Mouse (Mus musculus) kidney, postnatal 0 days (tissue): ENCODE measurements around the gene Etv6. TPM values are rescaled to one million over a fixed set of nuclear protein-coding genes. Genes with fewer than 3 reads are reported as not detected.

ENCODE experiments used
- ATAC-seq: fragments of 200-750 bp; cut with Nextera tagmentation; replicated peaks from 2 replicates; pipeline ENCODE4 v1.8.0; 2017; ENCODE audit warnings: low read depth, moderate number of reproducible peaks, moderate TSS enrichment, moderate library complexity; ENCODE audit not compliant: low FRiP score
- DNase-seq: peaks from one replicate; pipeline ENCODE4 v3.0.0-alpha.2; 2016; ENCODE audit warnings: low spot score
- H3K27ac ChIP-seq: fragments of 300-500 bp; sonication (generic); 2 replicates; pipeline ENCODE4 v1.5.1; 2014; ENCODE audit warnings: mild to moderate bottlenecking
- H3K27me3 ChIP-seq: fragments of 300-500 bp; sonication (generic); 2 replicates; pipeline ENCODE4 v1.6.1; 2014; ENCODE audit warnings: low read length, mixed read lengths; ENCODE audit not compliant: insufficient read depth
- H3K36me3 ChIP-seq: fragments of 300-500 bp; sonication (generic); 2 replicates; pipeline ENCODE4 v1.6.1; 2014; ENCODE audit warnings: low read length, mixed read lengths; ENCODE audit not compliant: insufficient read depth
- H3K4me1 ChIP-seq: fragments of 300-500 bp; sonication (generic); replicated peaks from 2 replicates; pipeline ENCODE4 v1.6.1; 2014; ENCODE audit warnings: antibody characterized with exemption, low read length, mixed read lengths; ENCODE audit not compliant: insufficient read depth
- H3K4me2 ChIP-seq: fragments of 300-500 bp; sonication (generic); 2 replicates; pipeline ENCODE4 v1.6.1; 2014; ENCODE audit warnings: mild to moderate bottlenecking, low read length, moderate library complexity, mixed read lengths
- H3K4me3 ChIP-seq: fragments of 300-500 bp; sonication (generic); replicated peaks from 2 replicates; pipeline ENCODE4 v1.5.1; 2014; ENCODE audit warnings: low read depth, low read length
- H3K9ac ChIP-seq: fragments of 300-500 bp; sonication (generic); 2 replicates; pipeline ENCODE4 v1.6.1; 2014; ENCODE audit warnings: low read depth, low read length
- H3K9me3 ChIP-seq: fragments of 300-500 bp; sonication (generic); replicated peaks from 2 replicates; pipeline ENCODE4 v1.6.1; 2016; ENCODE audit warnings: low read length, inconsistent platforms, mixed read lengths
- CTCF ChIP-seq: IDR thresholded peaks from 2 replicates; pipeline ENCODE4 v1.5.1; 2016; ENCODE audit warnings: antibody characterized with exemption, low read depth, mild to moderate bottlenecking, moderate library complexity
- WGBS: fragments of 180-500 bp; shearing (Covaris S2); extraction: QIAGEN DNeasy Blood & Tissue Kit; methylation state at CpG from one replicate; pipeline ENCODE4 v1.1.7; 2014; 5-methylcytosine and 5-hydroxymethylcytosine counted together
- polyA plus RNA-seq: library from polyadenylated mRNA; unstranded; fragments of >200 nt; fragmentation: Nextera tagmentation; extraction: Ambion mirVana; gene quantifications from 2 replicates; pipeline ENCODE4 v1.2.1, GENCODE M21; 2015

The Etv6 gene
- polyA plus RNA-seq, 1 experiment from 2014 or later: 8.9 TPM

DNA sequence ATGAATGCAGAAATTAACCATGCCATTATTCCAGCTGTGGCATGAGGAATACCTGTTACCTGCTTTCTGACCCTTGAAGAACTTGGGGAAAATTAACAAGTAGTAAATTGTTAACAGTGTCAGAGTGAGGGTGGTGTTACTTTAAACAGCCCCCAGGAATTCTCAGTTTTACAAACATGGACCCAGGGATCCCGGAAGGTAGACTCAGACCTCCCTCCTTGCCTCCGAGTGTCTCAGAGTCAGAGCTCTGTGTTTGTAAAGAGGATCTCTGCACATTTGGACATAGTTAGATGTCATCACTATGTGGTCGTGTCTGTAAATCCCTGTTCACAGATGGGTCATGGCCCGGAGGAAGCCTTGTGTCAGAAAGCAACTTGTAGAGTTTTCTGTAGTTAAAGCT lies 124.2 kb downstream of the Etv6 start:
- Histone ChIP-seq H3K36me3 (no peaks in the 10 kb centered on the region), H3K27me3 (no peaks in the 10 kb centered on the region), H3K4me3 (no peak overlapping the region), H3K27ac (no peak overlapping the region; the same call in 1 of the 2 replicates), H3K4me1 (peaks cover 3% of the 10 kb centered on the region; the same call in 1 of the 2 replicates), H3K4me2 (no peak overlapping the region), H3K9ac (no peak overlapping the region), H3K9me3 (no peaks in the 10 kb centered on the region)
- TF ChIP-seq CTCF: no peak
- DNase-seq (no peak), ATAC-seq (no peak)
- 71% methylated on average over 4 of the region's 4 CpGs for WGBS

DNA sequence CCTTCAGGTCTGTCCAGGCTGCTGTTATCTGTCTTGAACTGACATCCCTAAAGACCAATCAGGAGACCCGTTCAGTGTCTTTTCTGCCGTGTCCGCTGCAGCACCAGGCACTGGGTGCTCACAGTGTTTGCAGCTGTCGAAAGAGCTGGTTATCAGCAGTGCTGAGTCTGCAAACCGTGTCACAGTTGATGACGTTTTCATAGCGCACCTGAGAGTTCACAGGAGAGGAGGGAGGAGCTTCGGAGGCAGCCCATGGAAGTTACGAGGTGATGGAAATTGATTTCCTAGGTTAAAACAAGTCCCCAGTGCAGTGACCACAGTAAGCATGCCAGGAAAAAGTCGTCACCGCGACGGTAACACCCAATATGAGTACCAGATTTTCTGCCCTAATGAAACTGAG lies 125.5 kb downstream of the Etv6 start:
- H3K9ac ChIP-seq: no peak overlapping the region
- DNase-seq (no peak), ATAC-seq (no peak)
- 64% methylated on average over 13 of the region's 13 CpGs for WGBS
- TF ChIP-seq CTCF: no peak
- no peak overlapping the region for H3K4me2 ChIP-seq
- no peak overlapping the region for H3K27ac ChIP-seq
- H3K27me3 ChIP-seq: no peaks in the 10 kb centered on the region
- H3K4me1 ChIP-seq: peaks cover 3% of the 10 kb centered on the region; the same call in 1 of the 2 replicates
- no peaks in the 10 kb centered on the region for H3K9me3 ChIP-seq
- H3K4me3 ChIP-seq: no peak overlapping the region
- H3K36me3 ChIP-seq: no peaks in the 10 kb centered on the region

DNA sequence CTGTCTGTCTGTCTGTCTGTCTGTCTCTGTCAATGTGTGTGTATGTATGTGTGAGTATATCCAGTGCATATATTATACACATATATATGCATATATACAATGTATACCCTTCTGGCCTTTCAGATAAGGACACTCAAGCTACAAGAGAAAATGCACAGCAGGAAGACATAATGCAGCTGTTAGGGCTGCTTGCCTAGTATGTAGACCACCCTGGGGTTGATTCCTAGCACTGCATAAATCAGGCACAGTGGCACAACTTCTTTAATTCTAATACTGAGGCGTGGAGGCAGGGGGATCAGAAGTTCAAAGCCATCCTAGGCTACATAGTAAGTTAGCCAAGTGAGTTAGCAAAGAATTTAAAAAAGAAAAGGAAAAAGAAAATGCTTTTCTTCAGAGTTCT lies 127.8 kb downstream of the Etv6 start:
- no peak overlapping the region for H3K4me3 ChIP-seq
- H3K36me3 ChIP-seq: no peaks in the 10 kb centered on the region
- H3K4me2 ChIP-seq: no peak overlapping the region
- no peak for TF ChIP-seq CTCF
- 71% methylated on average over 1 of the region's 1 CpGs for WGBS
- no peak overlapping the region for H3K9ac ChIP-seq
- no peak overlapping the region for H3K27ac ChIP-seq
- ATAC-seq: no peak
- H3K4me1 ChIP-seq: no peaks in the 10 kb centered on the region; the same call in none of the 2 replicates
- no peak for DNase-seq
- no peaks in the 10 kb centered on the region for H3K27me3 ChIP-seq
- no peaks in the 10 kb centered on the region for H3K9me3 ChIP-seq

- no peak for ATAC-seq
- no peak overlapping the region for H3K27ac ChIP-seq
Observed at GRCm38 (mm10) chr6:134164356-134164755, 128.9 kb downstream of the Etv6 start.

GRCm38 (mm10) chr6:134165012-134165411 lies 129.5 kb downstream of the Etv6 start:
- Histone ChIP-seq H3K4me2 (no peak overlapping the region), H3K27ac (no peak overlapping the region), H3K36me3 (no peaks in the 10 kb centered on the region), H3K9me3 (no peaks in the 10 kb centered on the region), H3K4me3 (no peak overlapping the region), H3K4me1 (no peaks in the 10 kb centered on the region; the same call in none of the 2 replicates), H3K27me3 (no peaks in the 10 kb centered on the region), H3K9ac (no peak overlapping the region)
- 70% methylated on average over 8 of the region's 8 CpGs for WGBS
- TF ChIP-seq CTCF: no peak
- DNase-seq (no peak), ATAC-seq (no peak)

More at GRCm38 (mm10) chr6:134164356-134164755, 128.9 kb downstream of the Etv6 start:
- Histone ChIP-seq H3K4me3 (no peak overlapping the region), H3K27me3 (no peaks in the 10 kb centered on the region), H3K4me2 (no peak overlapping the region), H3K9ac (no peak overlapping the region), H3K36me3 (no peaks in the 10 kb centered on the region), H3K9me3 (no peaks in the 10 kb centered on the region), H3K4me1 (no peaks in the 10 kb centered on the region; the same call in none of the 2 replicates)
- no peak for TF ChIP-seq CTCF
- 55% methylated on average over 8 of the region's 8 CpGs for WGBS
- no peak for DNase-seq

GRCm38 (mm10) chr6:134167963-134168362 lies 132.5 kb downstream of the Etv6 start:
- H3K27me3 ChIP-seq: no peaks in the 10 kb centered on the region
- H3K4me2 ChIP-seq: no peak overlapping the region
- 59% methylated on average over 5 of the region's 5 CpGs for WGBS
- DNase-seq (no peak), ATAC-seq (no peak)
- no peak overlapping the region for H3K4me3 ChIP-seq
- no peaks in the 10 kb centered on the region; the same call in 1 of the 2 replicates for H3K4me1 ChIP-seq
- H3K9ac ChIP-seq: no peak overlapping the region
- H3K9me3 ChIP-seq: no peaks in the 10 kb centered on the region
- no peak overlapping the region for H3K27ac ChIP-seq
- TF ChIP-seq CTCF: no peak
- H3K36me3 ChIP-seq: no peaks in the 10 kb centered on the region

DNA sequence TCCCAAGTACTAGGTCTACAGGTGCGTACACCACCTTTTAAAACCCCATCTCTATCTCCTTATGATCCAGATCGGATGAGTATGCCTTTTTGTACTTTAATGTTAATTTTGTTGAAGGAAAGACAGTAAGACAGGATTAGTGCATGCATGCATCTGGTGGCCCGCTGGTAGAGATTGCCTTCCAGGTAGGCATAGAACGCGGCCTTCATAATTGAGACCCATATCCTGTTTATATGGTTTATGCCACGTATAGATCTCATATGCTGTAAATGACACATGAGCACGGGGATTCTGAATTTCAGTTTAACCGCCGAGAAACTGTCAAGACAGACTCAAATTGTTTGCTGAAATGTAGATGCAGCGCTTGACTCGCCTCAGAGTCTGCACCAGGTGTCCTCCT lies 133.3 kb downstream of the Etv6 start:
- no peak for ATAC-seq
- no peaks in the 10 kb centered on the region; the same call in 1 of the 2 replicates for H3K4me1 ChIP-seq
- H3K9ac ChIP-seq: no peak overlapping the region
- no peak for DNase-seq
- H3K4me3 ChIP-seq: no peak overlapping the region
- no peaks in the 10 kb centered on the region for H3K36me3 ChIP-seq
- TF ChIP-seq CTCF: no peak
- no peak overlapping the region for H3K4me2 ChIP-seq
- no peak overlapping the region for H3K27ac ChIP-seq
- no peaks in the 10 kb centered on the region for H3K27me3 ChIP-seq
- WGBS: 86% methylated on average over 11 of the region's 11 CpGs
- no peaks in the 10 kb centered on the region for H3K9me3 ChIP-seq
